Mouse (Mus musculus) hindbrain, postnatal 0 days (tissue): ENCODE measurements around the gene Dusp22. TPM values are rescaled to one million over a fixed set of nuclear protein-coding genes. Genes with fewer than 3 reads are reported as not detected.

Experiments
- ATAC-seq: fragments of 200-750 bp; cut with Nextera tagmentation; 2 replicates; pipeline ENCODE4 v1.8.0; 2017; ENCODE audit warnings: mild to moderate bottlenecking, moderate TSS enrichment, moderate library complexity
- DNase-seq: peaks from one replicate; pipeline ENCODE4 v3.0.0-alpha.2; 2015; ENCODE audit warnings: low spot score
- H3K27ac ChIP-seq: fragments of 300-500 bp; sonication (generic); 2 replicates; pipeline ENCODE4 v1.5.1; 2014; ENCODE audit warnings: mild to moderate bottlenecking
- H3K27me3 ChIP-seq: fragments of 300-500 bp; sonication (generic); 2 replicates; pipeline ENCODE4 v1.6.1; 2014; ENCODE audit warnings: low read length, mixed read lengths; ENCODE audit not compliant: insufficient read depth
- H3K36me3 ChIP-seq: fragments of 300-500 bp; sonication (generic); 2 replicates; pipeline ENCODE4 v1.6.1; 2014; ENCODE audit warnings: low read length, mixed read lengths; ENCODE audit not compliant: insufficient read depth
- H3K4me1 ChIP-seq: fragments of 300-500 bp; sonication (generic); 2 replicates; pipeline ENCODE4 v1.6.1; 2014; ENCODE audit warnings: antibody characterized with exemption, low read length, mixed read lengths; ENCODE audit not compliant: insufficient read depth
- H3K4me2 ChIP-seq: fragments of 300-500 bp; sonication (generic); 2 replicates; pipeline ENCODE4 v1.6.1; 2014; ENCODE audit warnings: low read depth, mild to moderate bottlenecking, low read length, moderate library complexity, mixed read lengths
- H3K4me3 ChIP-seq: fragments of 300-500 bp; sonication (generic); 2 replicates; pipeline ENCODE4 v1.5.1; 2014; ENCODE audit warnings: low read length
- H3K9ac ChIP-seq: fragments of 300-500 bp; sonication (generic); replicated peaks from 2 replicates; pipeline ENCODE4 v1.6.1; 2014; ENCODE audit warnings: mild to moderate bottlenecking, low read length, moderate library complexity, mixed read lengths
- H3K9me3 ChIP-seq: fragments of 300-500 bp; sonication (generic); 2 replicates; pipeline ENCODE4 v1.6.1; 2016; ENCODE audit warnings: low read length, mixed read lengths
- CTCF ChIP-seq: IDR thresholded peaks from 2 replicates; pipeline ENCODE4 v1.5.1; 2016; ENCODE audit warnings: antibody characterized with exemption, control low read depth, low read depth
- WGBS: fragments of 180-500 bp; shearing (Covaris S2); extraction: QIAGEN DNeasy Blood & Tissue Kit; methylation state at CpG from one replicate; pipeline ENCODE4 v1.1.7; 2014; 5-methylcytosine and 5-hydroxymethylcytosine counted together
- polyA plus RNA-seq: library from polyadenylated mRNA; unstranded; fragments of >200 nt; fragmentation: Nextera tagmentation; extraction: Ambion mirVana; gene quantifications from 2 replicates; pipeline ENCODE4 v1.2.1, GENCODE M21; 2015
- total RNA-seq: library from RNA; depleted of rRNA; stranded (reverse); fragments of >200 nt; gene quantifications from 2 replicates; pipeline ENCODE4 v1.2.3, GENCODE M21; 2014

The Dusp22 gene
- total and polyA plus RNA-seq, 2 experiments from 2014 or later: 17.2 to 30.1 TPM

- Histone ChIP-seq H3K4me2 (no peak overlapping the region), H3K9ac (no peak overlapping the region), H3K27ac (no peak overlapping the region), H3K4me1 (no peaks in the 10 kb centered on the region), H3K36me3 (no peaks in the 10 kb centered on the region; the same call in 1 of the 2 replicates), H3K9me3 (no peaks in the 10 kb centered on the region), H3K4me3 (no peak overlapping the region), H3K27me3 (no peaks in the 10 kb centered on the region)
- WGBS: 80% methylated on average over 3 of the region's 3 CpGs
- DNase-seq: no peak
- TF ChIP-seq CTCF: no peak
- ATAC-seq: no peak
Measured at GRCm38 (mm10) chr13:30669277-30669676, 9.5 kb downstream of the Dusp22 start.

- no peaks in the 10 kb centered on the region; the same call in 1 of the 2 replicates for H3K36me3 ChIP-seq
- no peaks in the 10 kb centered on the region for H3K27me3 ChIP-seq
- H3K4me3 ChIP-seq: no peak overlapping the region
- WGBS: 88% methylated on average over 5 of the region's 5 CpGs
- DNase-seq (no peak), ATAC-seq (no peak)
- no peak overlapping the region for H3K27ac ChIP-seq
- no peak overlapping the region for H3K9ac ChIP-seq
- TF ChIP-seq CTCF: no peak
- no peak overlapping the region for H3K4me2 ChIP-seq
- no peaks in the 10 kb centered on the region for H3K9me3 ChIP-seq
- H3K4me1 ChIP-seq: no peaks in the 10 kb centered on the region
Measured at GRCm38 (mm10) chr13:30673878-30674277, 14.1 kb downstream of the Dusp22 start.

GRCm38 (mm10) chr13:30678822-30679221 lies 19.0 kb downstream of the Dusp22 start:
- Histone ChIP-seq H3K27me3 (no peaks in the 10 kb centered on the region), H3K4me1 (no peaks in the 10 kb centered on the region), H3K27ac (no peak overlapping the region), H3K4me3 (no peak overlapping the region), H3K4me2 (no peak overlapping the region), H3K9me3 (no peaks in the 10 kb centered on the region), H3K9ac (no peak overlapping the region), H3K36me3 (no peaks in the 10 kb centered on the region; the same call in 1 of the 2 replicates)
- TF ChIP-seq CTCF: no peak
- WGBS: 91% methylated on average over 5 of the region's 5 CpGs
- DNase-seq (no peak), ATAC-seq (no peak)

- no peak overlapping the region for H3K4me3 ChIP-seq
- H3K27ac ChIP-seq: no peak overlapping the region
- TF ChIP-seq CTCF: no peak
- ATAC-seq: no peak
- H3K27me3 ChIP-seq: no peaks in the 10 kb centered on the region
- no peak for DNase-seq
- H3K9me3 ChIP-seq: no peaks in the 10 kb centered on the region
- no peak overlapping the region for H3K9ac ChIP-seq
- H3K4me1 ChIP-seq: no peaks in the 10 kb centered on the region
- H3K4me2 ChIP-seq: no peak overlapping the region
- H3K36me3 ChIP-seq: no peaks in the 10 kb centered on the region; the same call in 1 of the 2 replicates
- 88% methylated on average over 4 of the region's 4 CpGs for WGBS
Measured at GRCm38 (mm10) chr13:30681866-30682265, 22.1 kb downstream of the Dusp22 start.

- H3K9ac ChIP-seq: no peak overlapping the region
- H3K9me3 ChIP-seq: no peaks in the 10 kb centered on the region
- H3K27me3 ChIP-seq: no peaks in the 10 kb centered on the region
- no peak overlapping the region for H3K4me3 ChIP-seq
- no peak overlapping the region for H3K27ac ChIP-seq
- H3K36me3 ChIP-seq: no peaks in the 10 kb centered on the region; the same call in 1 of the 2 replicates
- H3K4me2 ChIP-seq: no peak overlapping the region
- H3K4me1 ChIP-seq: no peaks in the 10 kb centered on the region
- ATAC-seq (no peak), DNase-seq (no peak)
- 79% methylated on average over 3 of the region's 3 CpGs for WGBS
- TF ChIP-seq CTCF: no peak
Measured at GRCm38 (mm10) chr13:30682328-30682727, 22.5 kb downstream of the Dusp22 start.

GRCm38 (mm10) chr13:30684614-30685122 lies 24.9 kb downstream of the Dusp22 start:
- no peaks in the 10 kb centered on the region for H3K9me3 ChIP-seq
- DNase-seq (no peak), ATAC-seq (no peak)
- no peak overlapping the region for H3K4me2 ChIP-seq
- 67% methylated on average over 6 of the region's 6 CpGs for WGBS
- no peak for TF ChIP-seq CTCF
- H3K4me1 ChIP-seq: no peaks in the 10 kb centered on the region
- H3K36me3 ChIP-seq: no peaks in the 10 kb centered on the region
- H3K9ac ChIP-seq: no peak overlapping the region
- H3K27me3 ChIP-seq: no peaks in the 10 kb centered on the region
- H3K27ac ChIP-seq: no peak overlapping the region
- no peak overlapping the region for H3K4me3 ChIP-seq

GRCm38 (mm10) chr13:30685957-30686356 lies 26.2 kb downstream of the Dusp22 start:
- H3K9ac ChIP-seq: no peak overlapping the region
- DNase-seq (no peak), ATAC-seq (no peak)
- WGBS: 68% methylated on average over 2 of the region's 2 CpGs
- no peaks in the 10 kb centered on the region for H3K36me3 ChIP-seq
- H3K27ac ChIP-seq: no peak overlapping the region
- no peak overlapping the region for H3K4me2 ChIP-seq
- H3K9me3 ChIP-seq: no peaks in the 10 kb centered on the region
- no peak overlapping the region for H3K4me3 ChIP-seq
- H3K27me3 ChIP-seq: no peaks in the 10 kb centered on the region
- TF ChIP-seq CTCF: no peak
- no peaks in the 10 kb centered on the region for H3K4me1 ChIP-seq
